ENCODE assay signal across 9 mouse cellular contexts in genomic region chr16:23250556-23251444, GRCm38 (mm10). TPM values are rescaled to one million over a fixed set of nuclear protein-coding genes. Genes with fewer than 3 reads are reported as not detected.
DNase-seq lines count a peak whose midpoint lies in the region; ATAC-seq lines count a peak whose summit lies in the region.
"Had no signal": no experiment of that assay in that cellular context is flagged by ENCODE, and none has a peak within 500 bp of the region (broad histone marks: within the 10 kb centered on the region; RNA-seq: fewer than 3 reads in every experiment).

No protein-coding gene starts in this region.

- no peaks in the 10 kb centered on the region for H3K9me3 ChIP-seq in kidney, embryonic 16.5 days (ENCODE audit: low read length)
- no peaks in the 10 kb centered on the region for H3K9me3 ChIP-seq in embryonic facial prominence, embryonic 11.5 days (replicated peaks; ENCODE audit: control insufficient read depth, low read length)
- no peaks in the 10 kb centered on the region for H3K9me3 ChIP-seq in hindbrain, embryonic 16.5 days (ENCODE audit: control insufficient read depth, low read length)
- H3K9me3 ChIP-seq in midbrain, embryonic 16.5 days (replicated peaks; ENCODE audit: control insufficient read depth, low read length, poor library complexity, severe bottlenecking): no peaks in the 10 kb centered on the region

- peak; percentile 85; the same call in 1 of the 2 replicates for ATAC-seq in kidney, embryonic 16.5 days (ENCODE audit: low FRiP score, low TSS enrichment)
- ATAC-seq in embryonic facial prominence, embryonic 11.5 days (replicated peaks; ENCODE audit: insufficient number of reproducible peaks, low FRiP score, low TSS enrichment, low read depth): peak; percentile 63; the same call in 1 of the 2 replicates
- peak; percentile 51 for ATAC-seq in hindbrain, embryonic 16.5 days
- peak; percentile 64; the same call in 1 of the 2 replicates for ATAC-seq in midbrain, embryonic 16.5 days
- ATAC-seq in megakaryocyte progenitor cell, adult 5-6 weeks (replicated peaks; ENCODE audit: poor library complexity): no peak

- no peaks in the 10 kb centered on the region for H3K27me3 ChIP-seq in kidney, embryonic 16.5 days (ENCODE audit: insufficient read depth, low read length)
- H3K27me3 ChIP-seq in embryonic facial prominence, embryonic 11.5 days (ENCODE audit: control insufficient read depth, insufficient read depth, low read length): no peaks in the 10 kb centered on the region
- no peaks in the 10 kb centered on the region for H3K27me3 ChIP-seq in hindbrain, embryonic 16.5 days (replicated peaks; ENCODE audit: control insufficient read depth, insufficient read depth, low read length)
- H3K27me3 ChIP-seq in midbrain, embryonic 16.5 days (ENCODE audit: control insufficient read depth, insufficient read depth, low read depth, low read length): no peaks in the 10 kb centered on the region

- no peak overlapping the region; the same call in 1 of the 2 replicates for H3K4me2 ChIP-seq in kidney, embryonic 16.5 days (replicated peaks; ENCODE audit: low read depth, low read length)
- no peak overlapping the region for H3K4me2 ChIP-seq in embryonic facial prominence, embryonic 11.5 days (ENCODE audit: low read depth, low read length)
- no peak overlapping the region for H3K4me2 ChIP-seq in hindbrain, embryonic 16.5 days (ENCODE audit: low read length)
- H3K4me2 ChIP-seq in midbrain, embryonic 16.5 days (ENCODE audit: low read length): no peak overlapping the region

- no peaks in the 10 kb centered on the region for H3K36me3 ChIP-seq in kidney, embryonic 16.5 days (ENCODE audit: insufficient read depth, low read length)
- H3K36me3 ChIP-seq in embryonic facial prominence, embryonic 11.5 days (replicated peaks; ENCODE audit: control insufficient read depth, insufficient read depth, low read depth, low read length): no peaks in the 10 kb centered on the region
- no peaks in the 10 kb centered on the region for H3K36me3 ChIP-seq in hindbrain, embryonic 16.5 days (ENCODE audit: control insufficient read depth, insufficient read depth, low read length)
- no peaks in the 10 kb centered on the region for H3K36me3 ChIP-seq in midbrain, embryonic 16.5 days (ENCODE audit: control insufficient read depth, insufficient read depth, low read length)

- H3K9ac ChIP-seq in kidney, embryonic 16.5 days (replicated peaks; ENCODE audit: low read length): no peak overlapping the region
- H3K9ac ChIP-seq in embryonic facial prominence, embryonic 11.5 days (replicated peaks; ENCODE audit: low read length): no peak overlapping the region
- H3K9ac ChIP-seq in hindbrain, embryonic 16.5 days (ENCODE audit: low read depth, low read length): no peak overlapping the region
- no peak overlapping the region for H3K9ac ChIP-seq in midbrain, embryonic 16.5 days (ENCODE audit: low read depth, low read length)

- no peak overlapping the region for H3K4me3 ChIP-seq in kidney, embryonic 16.5 days (ENCODE audit: low read length)
- no peak overlapping the region for H3K4me3 ChIP-seq in embryonic facial prominence, embryonic 11.5 days (ENCODE audit: low read depth, low read length)
- H3K4me3 ChIP-seq in hindbrain, embryonic 16.5 days (ENCODE audit: low read length): no peak overlapping the region
- H3K4me3 ChIP-seq in midbrain, embryonic 16.5 days (ENCODE audit: low read depth, low read length): no peak overlapping the region

- peaks cover 20% of the 10 kb centered on the region for H3K4me1 ChIP-seq in kidney, embryonic 16.5 days (ENCODE audit: insufficient read depth, low read length)
- H3K4me1 ChIP-seq in embryonic facial prominence, embryonic 11.5 days (ENCODE audit: control insufficient read depth, insufficient read depth, low read length): peaks cover 4% of the 10 kb centered on the region
- H3K4me1 ChIP-seq in hindbrain, embryonic 16.5 days (ENCODE audit: control insufficient read depth, insufficient read depth, low read depth, low read length): peaks cover 11% of the 10 kb centered on the region
- H3K4me1 ChIP-seq in midbrain, embryonic 16.5 days (ENCODE audit: control insufficient read depth, insufficient read depth, low read length): peaks cover 7% of the 10 kb centered on the region; the same call in 1 of the 2 replicates

- no peak for DNase-seq in kidney, postnatal 4 days
- peak; percentile 64 for DNase-seq in embryonic facial prominence, embryonic 11.5 days (ENCODE audit: low spot score)
- DNase-seq in B cell, adult 2 months: no peak
- DNase-seq in heart, postnatal 4 days: no peak

- H3K27ac ChIP-seq in kidney, embryonic 16.5 days (ENCODE audit: low read length): no peak overlapping the region
- no peak overlapping the region; the same call in 1 of the 2 replicates for H3K27ac ChIP-seq in embryonic facial prominence, embryonic 11.5 days (replicated peaks; ENCODE audit: low read depth, low read length)
- H3K27ac ChIP-seq in hindbrain, embryonic 16.5 days (ENCODE audit: low read depth, low read length): no peak overlapping the region
- H3K27ac ChIP-seq in midbrain, embryonic 16.5 days (ENCODE audit: low read length): no peak overlapping the region

- 36% methylated on average over 15 of the region's 15 CpGs for WGBS in kidney, embryonic 16.5 days
- 36% methylated on average over 15 of the region's 15 CpGs for WGBS in embryonic facial prominence, embryonic 11.5 days
- 33% methylated on average over 15 of the region's 15 CpGs for WGBS in hindbrain, embryonic 16.5 days
- 36% methylated on average over 15 of the region's 15 CpGs for WGBS in midbrain, embryonic 16.5 days

RNA-seq across cellular contexts. Expression of gene St6gal1, which starts 26.3 kb away (rescaled TPM):
- 25.9 and 26.0 TPM in 2 replicates for polyA plus RNA-seq in kidney, embryonic 16.5 days (2015; fragmentation: Nextera tagmentation; extraction: Ambion mirVana)
- polyA plus RNA-seq in embryonic facial prominence, embryonic 11.5 days (2014; fragmentation: Nextera tagmentation; extraction: Ambion mirVana): 34.9 and 36.6 TPM in 2 replicates
- 18.4 and 22.6 TPM in 2 replicates for polyA plus RNA-seq in hindbrain, embryonic 16.5 days (2015; fragmentation: Nextera tagmentation; extraction: Ambion mirVana)
- polyA plus RNA-seq in midbrain, embryonic 16.5 days (2015; fragmentation: Nextera tagmentation; extraction: Ambion mirVana): 19.3 and 28.5 TPM in 2 replicates
- total RNA-seq in megakaryocyte progenitor cell, adult 5-6 weeks (2015): 0.05 and 0.37 TPM in 2 replicates
- 0.03 and 1.2 TPM in 2 replicates for total RNA-seq in megakaryocyte progenitor cell, adult 5-6 weeks (2017)
- 10 to 100 TPM; 19.8 to 20.3 TPM for total RNA-seq in heart, postnatal 4 days (2021)
- total RNA-seq: MEL had no signal
